Mouse (Mus musculus): ENCODE measurements around the gene Npas3.

The Npas3 gene

GRCm38 (mm10) chr12:54067419-54067818, 818.9 kb downstream of the Npas3 start:
- DNase-seq (ENCODE audit: low spot score): no peak

DNA sequence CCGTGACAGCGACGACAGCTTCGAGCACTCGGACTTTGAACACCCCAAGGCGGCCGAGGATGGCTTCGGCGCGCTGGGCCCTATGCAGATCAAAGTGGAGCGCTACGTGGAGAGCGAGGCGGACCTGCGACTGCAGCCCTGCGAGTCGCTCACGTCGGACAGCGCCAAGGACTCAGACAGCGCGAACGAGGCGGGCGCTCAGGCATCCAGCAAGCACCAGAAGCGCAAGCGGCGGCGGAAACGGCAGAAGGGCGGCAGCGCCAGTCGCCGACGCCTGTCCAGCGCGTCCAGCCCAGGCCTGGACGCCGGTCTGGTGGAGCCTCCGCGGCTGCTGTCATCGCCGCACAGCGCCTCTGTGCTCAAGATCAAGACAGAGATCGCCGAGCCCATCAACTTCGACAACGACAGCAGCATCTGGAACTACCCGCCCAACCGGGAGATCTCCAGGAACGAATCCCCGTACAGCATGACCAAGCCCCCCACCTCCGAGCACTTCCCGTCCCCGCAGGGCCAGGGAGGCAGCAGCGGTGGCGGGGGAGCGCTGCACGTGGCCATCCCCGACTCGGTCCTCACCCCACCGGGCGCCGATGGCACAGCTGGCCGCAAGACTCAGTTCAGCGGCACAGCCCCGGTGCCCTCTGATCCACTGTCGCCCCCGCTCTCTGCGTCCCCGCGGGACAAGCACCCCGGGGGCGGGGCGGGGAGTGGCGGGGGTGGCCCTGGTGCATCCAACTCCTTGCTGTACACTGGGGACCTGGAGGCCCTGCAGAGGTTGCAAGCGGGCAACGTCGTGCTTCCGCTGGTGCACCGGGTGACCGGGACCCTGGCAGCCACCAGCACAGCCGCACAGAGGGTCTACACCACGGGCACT, 819.6 kb downstream of the Npas3 start:
- peak; percentile 50 for DNase-seq (ENCODE audit: low spot score)

DNA sequence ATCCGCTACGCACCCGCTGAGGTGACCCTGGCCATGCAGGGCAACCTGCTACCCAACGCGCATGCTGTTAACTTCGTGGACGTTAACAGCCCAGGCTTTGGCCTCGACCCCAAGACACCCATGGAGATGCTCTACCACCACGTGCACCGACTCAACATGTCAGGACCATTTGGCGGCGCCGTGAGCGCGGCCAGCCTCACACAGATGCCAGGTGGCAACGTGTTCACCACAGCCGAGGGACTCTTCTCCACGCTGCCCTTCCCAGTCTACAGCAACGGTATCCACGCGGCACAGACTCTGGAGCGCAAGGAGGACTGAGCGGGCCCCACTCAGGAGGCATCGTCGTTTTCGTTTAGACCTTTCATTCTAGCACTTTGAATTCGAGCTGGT, 820.3 kb downstream of the Npas3 start:
- no peak for DNase-seq (ENCODE audit: low spot score)

GRCm38 (mm10) chr12:54074012-54074411, 825.5 kb downstream of the Npas3 start:
- no peak for DNase-seq (ENCODE audit: low spot score)

DNA sequence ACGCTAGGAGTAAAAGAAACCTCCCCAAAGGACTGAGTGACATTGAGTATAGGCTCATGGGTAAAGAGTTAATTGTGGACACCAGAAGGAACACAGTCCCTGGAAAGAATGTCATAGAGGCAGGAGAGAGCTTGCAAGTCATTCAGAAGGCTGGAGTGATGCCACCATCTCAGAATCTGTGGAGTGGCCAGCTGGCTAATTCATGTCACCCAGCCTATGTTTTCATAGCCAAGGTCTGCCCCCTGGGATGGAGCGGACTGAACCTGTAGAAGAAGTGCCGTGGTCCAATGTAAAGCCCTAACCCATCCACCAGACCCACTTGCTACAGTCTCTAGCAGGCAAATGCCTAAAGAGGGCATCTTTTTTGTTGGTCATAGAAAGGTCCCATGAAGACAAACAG, 832.5 kb downstream of the Npas3 start:
- DNase-seq (ENCODE audit: low spot score): no peak

GRCm38 (mm10) chr12:54093729-54094128, 845.3 kb downstream of the Npas3 start:
- DNase-seq (ENCODE audit: low spot score): no peak

DNA sequence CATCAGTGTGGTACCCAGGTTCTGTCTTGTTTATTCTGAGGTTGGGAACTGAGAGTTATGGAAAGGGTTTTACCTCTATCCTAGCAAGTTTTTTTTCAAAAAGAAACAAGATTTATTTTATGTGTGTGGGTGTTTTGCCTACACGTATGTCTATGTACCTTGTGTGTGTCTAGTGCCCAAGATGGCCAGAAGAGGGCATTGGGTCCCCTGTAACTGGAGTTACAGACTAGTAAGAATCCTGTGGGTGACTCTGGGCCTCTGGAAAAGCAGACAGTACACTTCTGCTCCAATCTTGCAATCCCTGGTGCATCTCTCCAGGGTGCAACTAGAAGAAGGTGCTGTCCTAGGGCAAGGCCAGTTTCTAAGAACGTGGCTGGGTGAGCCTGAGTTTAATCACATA, 848.0 kb downstream of the Npas3 start:
- DNase-seq (ENCODE audit: low spot score): no peak

DNA sequence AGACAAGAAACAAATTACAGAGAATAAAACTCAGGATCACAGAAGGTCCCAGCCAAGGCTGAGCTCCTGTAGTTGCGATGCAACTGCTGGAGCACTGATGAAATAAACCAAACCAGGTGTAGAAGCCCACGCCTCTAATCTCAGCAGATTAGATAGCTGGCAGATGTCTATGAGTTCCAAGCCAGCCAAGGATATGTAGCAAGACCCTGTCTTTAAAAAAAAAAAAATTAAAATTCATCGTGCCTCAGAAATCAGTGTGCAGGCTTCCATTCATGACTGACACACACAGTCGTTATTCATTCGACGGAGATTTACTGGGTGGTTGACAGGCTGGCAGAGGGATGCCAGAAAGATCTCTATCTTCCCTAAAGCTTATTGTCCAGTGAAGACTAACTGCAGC, 849.7 kb downstream of the Npas3 start:
- DNase-seq (ENCODE audit: low spot score): no peak

DNA sequence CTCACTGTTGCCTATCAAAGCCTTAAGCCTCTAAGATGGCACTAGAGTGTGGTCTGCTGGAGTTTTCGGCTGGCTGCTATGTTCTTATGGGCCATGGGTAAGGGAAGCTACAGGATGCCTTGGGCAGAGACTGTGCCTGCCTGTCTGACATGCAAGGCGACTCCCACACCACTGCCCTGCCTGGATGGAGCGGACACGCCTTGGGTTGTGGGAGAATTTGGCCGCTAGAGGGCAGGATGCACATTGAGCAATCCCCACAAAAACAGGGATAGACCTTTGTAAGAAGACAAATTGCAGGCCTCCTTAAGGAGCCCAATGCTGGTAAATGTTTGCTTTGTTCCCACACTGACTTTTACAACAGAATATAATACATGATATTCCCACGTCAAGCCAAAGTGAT, 850.3 kb downstream of the Npas3 start:
- DNase-seq (ENCODE audit: low spot score): peak; percentile 88

DNA sequence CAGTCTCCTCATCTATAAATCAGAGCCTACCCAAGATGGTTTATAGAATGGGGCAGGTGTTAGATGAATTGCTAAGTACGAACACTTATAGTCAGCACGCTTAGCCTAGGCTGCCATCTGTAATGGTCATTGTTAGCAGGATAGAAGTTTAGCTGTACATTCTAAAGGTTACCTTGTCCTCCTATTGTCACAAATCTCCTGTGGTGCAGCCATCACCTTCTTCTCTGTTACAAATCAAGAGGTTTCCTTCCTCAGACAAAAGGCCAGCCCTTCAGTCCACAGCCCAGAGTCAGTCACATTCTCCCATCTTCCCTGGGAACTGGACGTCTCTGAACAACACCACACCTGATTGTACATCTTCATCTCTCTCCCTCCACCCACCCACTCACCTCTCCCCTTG, 851.0 kb downstream of the Npas3 start:
- no peak for DNase-seq (ENCODE audit: low spot score)

DNA sequence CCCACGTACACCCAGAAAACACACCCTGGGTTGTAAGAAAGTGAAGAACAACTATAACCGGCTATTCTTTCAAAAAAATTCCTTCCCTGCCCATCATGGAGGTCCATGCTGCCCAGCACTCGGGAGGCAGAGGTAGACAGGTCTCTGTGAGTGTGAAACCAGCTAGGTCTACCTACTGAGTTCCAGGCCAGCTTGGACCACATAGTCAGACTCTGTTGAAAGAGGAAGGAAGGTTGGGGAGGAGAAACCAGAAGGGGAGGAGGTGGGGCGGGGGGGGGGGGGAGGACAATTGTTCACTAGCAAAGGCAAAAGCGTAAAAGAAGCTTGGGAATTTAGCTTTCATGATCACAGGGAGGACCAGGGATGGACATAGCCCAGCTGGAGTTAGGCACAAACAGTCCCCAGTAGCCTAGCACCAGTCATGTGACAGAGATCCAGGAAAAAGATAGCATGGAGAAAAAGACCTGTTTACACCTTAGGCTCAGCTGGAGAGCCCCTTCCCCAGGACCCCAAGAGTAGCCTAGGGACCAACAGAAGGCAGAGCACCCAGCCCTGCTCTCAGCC, 852.9 kb downstream of the Npas3 start:
- DNase-seq (ENCODE audit: low spot score): no peak

DNA sequence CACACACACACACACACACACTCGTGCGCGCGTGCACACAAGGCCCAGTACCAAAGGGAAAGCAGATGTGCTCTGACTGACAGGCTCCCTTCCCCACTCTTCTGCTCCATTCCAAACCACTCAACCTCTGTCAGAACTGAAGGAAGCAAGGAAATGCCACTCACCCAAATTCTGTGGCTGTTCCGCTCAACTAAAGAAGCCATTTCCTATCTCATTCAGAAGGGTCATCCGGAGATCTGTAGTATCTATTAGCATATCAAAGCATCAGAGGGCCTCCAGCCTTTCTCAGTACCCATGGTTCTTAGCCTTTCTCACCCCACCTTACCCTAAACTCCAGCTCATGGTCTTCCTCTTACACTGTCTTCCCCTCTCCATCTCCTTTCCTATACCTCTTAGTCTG, 854.0 kb downstream of the Npas3 start:
- DNase-seq (ENCODE audit: low spot score): no peak

- DNase-seq (ENCODE audit: low spot score): no peak
Observed at GRCm38 (mm10) chr12:54105531-54105930, 857.1 kb downstream of the Npas3 start.

GRCm38 (mm10) chr12:54105946-54106345, 857.5 kb downstream of the Npas3 start:
- DNase-seq (ENCODE audit: low spot score): no peak

DNA sequence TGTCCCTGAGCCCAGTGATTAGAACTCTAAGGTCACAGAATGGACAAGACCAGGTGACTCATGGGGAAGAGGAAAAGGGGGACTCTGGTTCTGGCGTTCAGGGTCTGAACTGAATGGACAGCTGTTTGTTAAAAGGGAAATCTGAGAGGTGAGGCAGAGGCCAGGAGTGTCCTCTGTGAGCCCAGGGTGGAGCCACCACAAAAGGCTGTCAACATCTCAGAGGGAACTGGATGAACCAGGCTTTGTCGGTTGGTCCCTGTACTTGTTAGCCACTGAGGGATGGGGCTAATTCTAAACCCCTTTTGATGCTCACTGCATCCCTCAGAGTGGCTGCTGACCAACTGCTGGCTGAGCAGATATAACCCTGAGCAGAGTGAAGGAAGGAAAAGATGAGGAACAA, 861.9 kb downstream of the Npas3 start:
- no peak for DNase-seq (ENCODE audit: low spot score)

DNA sequence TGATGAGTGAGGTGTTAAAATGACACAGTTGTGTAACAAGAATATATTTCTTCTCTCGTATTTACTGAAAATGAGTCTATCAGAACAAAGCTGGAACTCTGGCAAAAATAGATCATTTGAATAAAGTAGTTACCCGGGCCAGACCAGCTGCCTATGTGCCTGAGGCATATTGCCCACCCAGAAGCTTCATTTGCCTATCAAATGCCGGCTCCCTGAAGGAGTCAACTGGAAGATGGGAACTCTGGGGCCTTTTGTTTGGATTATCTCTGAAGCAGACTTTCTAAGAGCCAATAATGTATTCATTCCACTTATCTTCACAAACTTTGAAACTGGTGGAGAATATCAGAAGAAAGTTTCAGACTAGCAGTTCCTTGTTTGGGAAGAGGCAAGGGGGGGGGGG, 862.5 kb downstream of the Npas3 start:
- DNase-seq (ENCODE audit: low spot score): no peak

GRCm38 (mm10) chr12:54120386-54120785, 871.9 kb downstream of the Npas3 start:
- DNase-seq (ENCODE audit: low spot score): no peak

DNA sequence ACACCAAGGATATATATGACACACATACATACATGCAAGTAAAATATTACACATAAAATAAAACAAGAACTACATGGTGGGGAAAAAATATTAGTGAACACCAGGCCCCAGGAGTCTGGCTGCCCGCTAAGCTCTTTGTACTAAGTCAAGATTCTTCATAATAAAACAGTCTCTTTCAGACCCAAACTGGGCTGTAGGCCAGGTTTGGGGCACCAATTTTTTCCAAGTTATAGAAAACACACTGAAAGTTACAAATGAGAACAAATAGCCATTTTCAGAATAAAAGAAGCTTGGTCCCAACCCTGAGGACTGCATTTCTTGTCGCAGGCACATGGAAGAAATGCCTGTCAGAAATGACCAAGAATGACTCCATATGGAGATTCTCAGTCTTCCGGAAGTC, 872.8 kb downstream of the Npas3 start:
- DNase-seq (ENCODE audit: low spot score): no peak

Measured in testis, postnatal 10 days (tissue).